Mouse (Mus musculus) limb, embryonic 15.5 days (tissue): ENCODE measurements around the gene Hist1h2bm. TPM values are rescaled to one million over a fixed set of nuclear protein-coding genes. Genes with fewer than 3 reads are reported as not detected.
"Not testable (repeated sequence)": the region's sequence is repeated elsewhere in the genome, so short reads cannot be mapped to it uniquely, and the experiment has no call there.

Experiments used
- ATAC-seq: fragments of 200-750 bp; cut with Nextera tagmentation; 2 replicates; pipeline ENCODE4 v1.8.0; 2017; ENCODE audit warnings: low read depth, moderate TSS enrichment; ENCODE audit not compliant: insufficient number of reproducible peaks, low FRiP score, low TSS enrichment
- H3K27ac ChIP-seq: fragments of 300-500 bp; sonication (generic); 2 replicates; pipeline ENCODE4 v1.5.1; 2015; ENCODE audit warnings: moderate library complexity, mild to moderate bottlenecking, inconsistent platforms
- H3K27me3 ChIP-seq: fragments of 300-500 bp; sonication (generic); 2 replicates; pipeline ENCODE4 v1.6.1; 2015; ENCODE audit warnings: inconsistent platforms
- H3K36me3 ChIP-seq: fragments of 300-500 bp; sonication (generic); 2 replicates; pipeline ENCODE4 v1.6.1; 2015; ENCODE audit warnings: inconsistent platforms
- H3K4me1 ChIP-seq: fragments of 300-500 bp; sonication (generic); 2 replicates; pipeline ENCODE4 v1.6.1; 2015; ENCODE audit warnings: inconsistent platforms
- H3K4me2 ChIP-seq: fragments of 300-500 bp; sonication (generic); 2 replicates; pipeline ENCODE4 v1.6.1; 2015; ENCODE audit warnings: mild to moderate bottlenecking, inconsistent platforms
- H3K4me3 ChIP-seq: fragments of 300-500 bp; sonication (generic); 2 replicates; pipeline ENCODE4 v1.5.1; 2015; ENCODE audit warnings: mild to moderate bottlenecking, inconsistent platforms
- H3K9ac ChIP-seq: fragments of 300-500 bp; sonication (generic); 2 replicates; pipeline ENCODE4 v1.6.1; 2015; ENCODE audit warnings: inconsistent platforms
- H3K9me3 ChIP-seq: fragments of 300-500 bp; sonication (generic); 2 replicates; pipeline ENCODE4 v1.6.1; 2016; ENCODE audit warnings: inconsistent platforms
- WGBS: fragments of 180-500 bp; shearing (Covaris S2); methylation state at CpG from one replicate; pipeline ENCODE4 v1.1.7; 2015; 5-methylcytosine and 5-hydroxymethylcytosine counted together
- microRNA-seq: library from miRNA; unstranded; fragments of <30 nt; microRNA quantifications from one replicate; pipeline ENCODE4, GENCODE M21; 2016
- polyA plus RNA-seq: library from polyadenylated mRNA; unstranded; fragments of >200 nt; fragmentation: Nextera tagmentation; extraction: Ambion mirVana; gene quantifications from 2 replicates; pipeline ENCODE4 v1.2.1, GENCODE M21; 2015

The Hist1h2bm gene
- polyA plus RNA-seq, 1 experiment from 2014 or later = 4.5 TPM

DNA sequence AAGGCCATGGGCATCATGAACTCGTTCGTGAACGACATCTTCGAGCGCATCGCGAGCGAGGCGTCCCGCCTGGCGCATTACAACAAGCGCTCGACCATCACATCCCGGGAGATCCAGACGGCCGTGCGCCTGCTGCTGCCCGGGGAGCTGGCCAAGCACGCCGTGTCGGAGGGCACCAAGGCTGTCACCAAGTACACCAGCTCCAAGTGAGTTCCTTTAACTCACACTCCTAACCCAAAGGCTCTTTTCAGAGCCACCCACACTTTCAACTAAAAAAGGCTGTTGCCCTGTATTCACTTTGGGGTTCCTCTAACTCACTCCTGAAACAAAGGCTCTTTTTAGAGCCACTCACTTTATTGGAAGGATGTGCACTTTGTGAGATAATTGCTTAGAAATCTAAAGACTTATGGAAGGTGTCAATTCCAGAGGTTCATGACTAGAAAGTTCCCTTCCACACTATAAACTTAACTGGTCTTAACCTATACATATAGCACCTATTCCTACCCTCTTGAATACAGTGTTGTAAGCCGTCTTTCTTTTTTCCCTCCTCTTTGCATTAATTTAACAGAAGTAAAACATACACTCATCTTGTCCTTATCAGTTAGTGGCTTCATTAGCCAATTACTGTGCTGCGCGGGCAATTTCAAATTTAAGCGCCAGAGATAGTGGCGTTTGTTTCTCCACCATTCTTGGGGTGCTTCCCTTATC, 32.6 kb downstream of the Hist1h2bm start:
- H3K4me3 ChIP-seq = peak overlapping the region; percentile 45
- not testable (repeated sequence) for H3K27me3 ChIP-seq, H3K36me3 ChIP-seq, ATAC-seq, H3K9me3 ChIP-seq
- peak overlapping the region; percentile 93 for H3K27ac ChIP-seq
- peak overlapping the region; percentile 23; the same call in 1 of the 2 replicates for H3K9ac ChIP-seq
- peaks cover 15% of the 10 kb centered on the region for H3K4me1 ChIP-seq
- H3K4me2 ChIP-seq = peak overlapping the region; percentile 63
- WGBS = 0% methylated on average over 19 of the region's 26 CpGs

DNA sequence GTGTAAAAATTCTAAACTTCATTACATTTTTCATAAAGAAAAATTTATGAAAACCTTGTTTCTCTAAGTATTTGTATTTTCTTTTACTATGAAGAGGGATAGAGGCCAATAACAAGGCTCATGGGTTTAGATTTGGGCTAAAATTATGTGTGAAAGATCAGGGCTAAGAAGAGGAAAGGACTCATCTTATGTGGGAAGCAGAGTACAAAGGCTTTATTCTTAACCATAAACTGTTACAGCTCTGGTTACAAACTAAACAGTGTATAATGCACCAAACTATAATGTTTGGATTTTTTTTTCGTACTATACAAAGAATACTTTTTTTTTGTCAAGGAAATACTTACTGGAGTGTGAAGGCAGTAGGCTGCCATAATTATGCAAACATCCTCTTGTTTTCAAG, 33.9 kb downstream of the Hist1h2bm start:
- H3K4me2 ChIP-seq = no peak overlapping the region

More for the DNA sequence above, 33.9 kb downstream of the Hist1h2bm start:
- Histone ChIP-seq H3K9ac (no peak overlapping the region), H3K27ac (no peak overlapping the region), H3K9me3 (no peaks in the 10 kb centered on the region), H3K36me3 (no peaks in the 10 kb centered on the region), H3K4me3 (no peak overlapping the region), H3K4me1 (peaks cover 13% of the 10 kb centered on the region), H3K27me3 (no peaks in the 10 kb centered on the region)
- 67% methylated on average over 1 of the region's 1 CpGs for WGBS
- no peak for ATAC-seq

Small RNAs within 50 kb of the gene (microRNA-seq; reads per million reads assigned to microRNA genes)
- not detected for gene Gm44357
- gene Gm44367 = not detected
- gene Gm44454 = not detected

Other genes starting within 250 kb of the Hist1h2bm start
- gene Zkscan4, start 243.1 kb upstream of the Hist1h2bm start, polyA plus RNA-seq = 3.4 and 4.1 TPM in 2 replicates
- not detected in 2 replicates for gene Gm10065, start 242.6 kb upstream of the Hist1h2bm start, polyA plus RNA-seq
- 0.19 and 0.41 TPM in 2 replicates for gene AK157302, start 226.8 kb upstream of the Hist1h2bm start, polyA plus RNA-seq
- 5.2 and 7.3 TPM in 2 replicates for gene Gm11273, start 220.6 kb upstream of the Hist1h2bm start, polyA plus RNA-seq
- 6.1 TPM in 2 replicates for gene Zkscan8, start 190.9 kb upstream of the Hist1h2bm start, polyA plus RNA-seq
- 0.17 and 0.18 TPM in 2 replicates for gene Olfr1366, start 179.2 kb upstream of the Hist1h2bm start, polyA plus RNA-seq
- not detected in 2 replicates for gene Olfr1535, start 162.2 kb upstream of the Hist1h2bm start, polyA plus RNA-seq
- not detected in 2 replicates for gene Olfr1364, start 140.3 kb upstream of the Hist1h2bm start, polyA plus RNA-seq
- not detected in 2 replicates for gene Olfr1362, start 108.0 kb upstream of the Hist1h2bm start, polyA plus RNA-seq
- not detected in 2 replicates for gene Olfr11, start 79.5 kb upstream of the Hist1h2bm start, polyA plus RNA-seq
- gene Olfr1361, start 58.7 kb upstream of the Hist1h2bm start, polyA plus RNA-seq = not detected in 2 replicates
- gene Olfr1360, start 44.6 kb upstream of the Hist1h2bm start, polyA plus RNA-seq = not detected in 2 replicates
- not detected in 2 replicates for gene Olfr1359, start 23.9 kb upstream of the Hist1h2bm start, polyA plus RNA-seq
- 0.96 and 1.2 TPM in 2 replicates for gene Hist1h2bl, start 5.9 kb upstream of the Hist1h2bm start, polyA plus RNA-seq
- gene Hist1h2ai, start 5.6 kb upstream of the Hist1h2bm start, polyA plus RNA-seq = 17.1 and 23.9 TPM in 2 replicates
- 3.5 and 7.6 TPM in 2 replicates for gene Hist1h3h, start 4.4 kb upstream of the Hist1h2bm start, polyA plus RNA-seq
- 1.1 and 1.2 TPM in 2 replicates for gene Hist1h4j, start 13.0 kb downstream of the Hist1h2bm start, polyA plus RNA-seq
- 4.1 TPM in 1 of 2 replicates, not detected in the other for gene Hist1h4k, start 28.5 kb downstream of the Hist1h2bm start, polyA plus RNA-seq
- gene Hist1h2ak, start 31.8 kb downstream of the Hist1h2bm start, polyA plus RNA-seq = 11.6 and 26.1 TPM in 2 replicates
- 4.2 TPM in 1 of 2 replicates, not detected in the other for gene Hist1h2bn, start 32.1 kb downstream of the Hist1h2bm start, polyA plus RNA-seq
- gene Hist1h1b, start 58.6 kb downstream of the Hist1h2bm start, polyA plus RNA-seq = 21.1 and 23.5 TPM in 2 replicates
- 81.7 and 109 TPM in 2 replicates for gene Hist1h3i, start 61.3 kb downstream of the Hist1h2bm start, polyA plus RNA-seq
- gene Hist1h2an, start 65.2 kb downstream of the Hist1h2bm start, polyA plus RNA-seq = 3.5 and 4.6 TPM in 2 replicates
- 1.00 TPM in 1 of 2 replicates, not detected in the other for gene Hist1h2bp, start 65.4 kb downstream of the Hist1h2bm start, polyA plus RNA-seq
- 11.7 and 18.0 TPM in 2 replicates for gene Hist1h2bq, start 88.2 kb downstream of the Hist1h2bm start, polyA plus RNA-seq
- gene Hist1h2ao, start 88.4 kb downstream of the Hist1h2bm start, polyA plus RNA-seq = 1.9 TPM in 1 of 2 replicates, not detected in the other
- not detected in 2 replicates for gene Hist1h4m, start 89.7 kb downstream of the Hist1h2bm start, polyA plus RNA-seq
- gene Hist1h4n, start 110.2 kb downstream of the Hist1h2bm start, polyA plus RNA-seq = 9.4 and 12.8 TPM in 2 replicates
- gene Hist1h2ap, start 111.5 kb downstream of the Hist1h2bm start, polyA plus RNA-seq = 2,482 and 2,904 TPM in 2 replicates
- gene Hist1h2br, start 111.7 kb downstream of the Hist1h2bm start, polyA plus RNA-seq = 12.5 and 17.9 TPM in 2 replicates
- 7.8 and 8.8 TPM in 2 replicates for gene Zfp184, start 223.1 kb downstream of the Hist1h2bm start, polyA plus RNA-seq